Mouse (Mus musculus) olfactory bulb, adult 2 months (tissue): Measurements from ENCODE around the gene Zfp385b.

Experiments
- CTCF ChIP-seq: fragments of 200-500 bp; IDR thresholded peaks from 2 replicates; pipeline ENCODE4 v1.5.1; 2012; ENCODE audit warnings: low read depth, mild to moderate bottlenecking, low read length, moderate library complexity; ENCODE audit not compliant: insufficient read depth
- POLR2A ChIP-seq: fragments of 200-500 bp; IDR thresholded peaks from 2 replicates; pipeline ENCODE4 v1.6.1; 2012; ENCODE audit warnings: mild to moderate bottlenecking, low read depth, low read length, moderate library complexity; ENCODE audit not compliant: insufficient read depth

DNA sequence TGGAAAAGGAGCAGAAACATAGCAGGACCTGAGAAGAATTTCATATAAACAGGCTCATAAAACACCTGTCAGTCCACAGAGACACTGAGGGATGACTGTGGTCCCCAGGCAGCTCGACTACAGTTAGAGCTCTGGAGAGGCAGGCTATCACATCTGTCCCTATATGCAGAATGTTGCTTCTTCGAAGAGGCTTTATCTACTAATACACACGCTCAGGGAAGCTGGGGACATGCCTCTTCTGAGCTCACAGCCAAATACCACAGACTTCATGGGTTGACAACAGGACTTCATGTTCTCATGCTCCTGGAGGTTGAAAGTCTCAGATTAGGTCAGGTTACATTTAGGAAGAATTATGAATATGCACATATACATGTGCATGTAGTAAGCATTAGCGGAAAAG, 321.1 kb downstream of the Zfp385b start:
- TF ChIP-seq CTCF (no peak), POLR2A (no peak)
